Mouse (Mus musculus) kidney, adult 2 months (tissue): ENCODE measurements around the gene Flt3l. TPM values are rescaled to one million over a fixed set of nuclear protein-coding genes. Genes with fewer than 3 reads are reported as not detected.

ENCODE experiments used
- DNase-seq: peaks from one replicate; pipeline ENCODE4 v3.0.0; 2021
- H3K27ac ChIP-seq: fragments of 200-500 bp; 2 replicates; pipeline ENCODE4 v1.5.1; 2012; ENCODE audit warnings: low read depth, low read length, control low read depth, inconsistent platforms; ENCODE audit not compliant: insufficient read depth
- H3K27me3 ChIP-seq: fragments of 200-500 bp; replicated peaks from 2 replicates; pipeline ENCODE4 v1.6.1; 2012; ENCODE audit warnings: mild to moderate bottlenecking, moderate library complexity, low read length, inconsistent platforms; ENCODE audit not compliant: control insufficient read depth, insufficient read depth
- H3K36me3 ChIP-seq: fragments of 200-500 bp; 2 replicates; pipeline ENCODE4 v1.6.1; 2012; ENCODE audit warnings: mild to moderate bottlenecking, moderate library complexity, low read length, inconsistent platforms; ENCODE audit not compliant: control insufficient read depth, insufficient read depth
- H3K4me1 ChIP-seq: fragments of 200-500 bp; 2 replicates; pipeline ENCODE4 v1.6.1; 2011; ENCODE audit warnings: low read length; ENCODE audit not compliant: control insufficient read depth, insufficient read depth
- H3K4me3 ChIP-seq: fragments of 200-500 bp; 2 replicates; pipeline ENCODE4 v1.5.1; 2011; ENCODE audit warnings: mild to moderate bottlenecking, low read depth, low read length, control low read depth; ENCODE audit not compliant: insufficient read depth
- CTCF ChIP-seq: fragments of 200-500 bp; conservative IDR thresholded peaks from 2 replicates; pipeline ENCODE4 v1.5.1; 2011; ENCODE audit warnings: low read depth, mild to moderate bottlenecking, control low read depth, low read length, moderate library complexity, mixed read lengths; ENCODE audit not compliant: insufficient read depth, insufficient read length
- POLR2A ChIP-seq: fragments of 200-500 bp; IDR thresholded peaks from one replicate; pipeline ENCODE4 v1.6.1; 2011; ENCODE audit warnings: low read depth, low read length, control low read depth
- WGBS: fragments of 180-500 bp; shearing (Covaris S2); methylation state at CpG from one replicate; pipeline ENCODE4 v1.1.7; 2018; 5-methylcytosine and 5-hydroxymethylcytosine counted together
- polyA plus RNA-seq: library from polyadenylated mRNA; depleted of rRNA; stranded (reverse); fragments of >200 nt; gene quantifications from 2 replicates; pipeline ENCODE4 v1.2.3, GENCODE M21; 2012

Gene Flt3l
- polyA plus RNA-seq, 1 experiment, result 37.7 TPM

GRCm38 (mm10) chr7:45169495-45169894 is 33.3 kb upstream of the Flt3l start:
- 91% methylated on average over 3 of the region's 3 CpGs for WGBS
- DNase-seq, result no peak
- no peaks in the 10 kb centered on the region for H3K4me1 ChIP-seq
- no peak overlapping the region for H3K4me3 ChIP-seq
- TF ChIP-seq POLR2A, result no peak
- TF ChIP-seq CTCF, result no peak
- peaks cover 2% of the 10 kb centered on the region for H3K27me3 ChIP-seq
- no peak overlapping the region for H3K27ac ChIP-seq
- no peaks in the 10 kb centered on the region for H3K36me3 ChIP-seq

- TF ChIP-seq CTCF (no peak), POLR2A (no peak)
- Histone ChIP-seq H3K36me3 (no peaks in the 10 kb centered on the region), H3K4me1 (no peaks in the 10 kb centered on the region), H3K27ac (no peak overlapping the region), H3K27me3 (peaks cover 2% of the 10 kb centered on the region), H3K4me3 (no peak overlapping the region)
- WGBS, result 6% methylated on average over 24 of the region's 24 CpGs
- DNase-seq, result no peak
Measured at GRCm38 (mm10) chr7:45168656-45169055, 32.4 kb upstream of the Flt3l start.

- Histone ChIP-seq H3K27me3 (peaks cover 2% of the 10 kb centered on the region), H3K4me1 (no peaks in the 10 kb centered on the region), H3K27ac (no peak overlapping the region), H3K4me3 (no peak overlapping the region), H3K36me3 (no peaks in the 10 kb centered on the region)
- TF ChIP-seq CTCF (no peak), POLR2A (no peak)
- no peak for DNase-seq
- WGBS, result 5% methylated on average over 19 of the region's 19 CpGs
Measured at GRCm38 (mm10) chr7:45167761-45168445, 31.7 kb upstream of the Flt3l start.

- H3K4me1 ChIP-seq, result no peaks in the 10 kb centered on the region
- 31% methylated on average over 10 of the region's 10 CpGs for WGBS
- H3K36me3 ChIP-seq, result no peaks in the 10 kb centered on the region
- H3K27ac ChIP-seq, result no peak overlapping the region
- H3K4me3 ChIP-seq, result no peak overlapping the region
- peaks cover 2% of the 10 kb centered on the region for H3K27me3 ChIP-seq
- no peak for DNase-seq
- TF ChIP-seq CTCF (no peak), POLR2A (no peak)
Measured at GRCm38 (mm10) chr7:45166950-45167401, 30.7 kb upstream of the Flt3l start.

DNA sequence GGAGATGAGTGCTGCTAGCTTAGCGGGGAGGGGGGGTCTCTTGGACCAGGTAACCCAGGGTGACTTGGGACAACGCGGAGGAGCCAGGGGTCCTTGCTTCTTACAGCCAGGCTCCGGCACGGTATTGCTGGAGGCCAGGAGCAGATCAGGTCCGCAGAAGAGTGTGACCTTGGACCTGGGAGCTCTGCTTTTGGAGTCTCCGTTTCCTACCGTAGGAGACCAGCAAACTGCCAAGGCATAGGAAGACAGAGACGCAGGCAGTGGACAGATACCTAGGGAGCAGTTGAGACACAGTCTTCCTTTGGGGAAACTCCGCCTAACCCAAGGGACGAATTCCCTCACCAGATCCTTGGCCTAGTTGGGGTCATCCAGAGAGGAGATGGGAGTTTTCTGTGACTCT is 29.5 kb upstream of the Flt3l start:
- Histone ChIP-seq H3K27me3 (peaks cover 2% of the 10 kb centered on the region), H3K27ac (no peak overlapping the region), H3K4me3 (no peak overlapping the region), H3K36me3 (no peaks in the 10 kb centered on the region), H3K4me1 (no peaks in the 10 kb centered on the region; the same call in 1 of the 2 replicates)
- TF ChIP-seq CTCF, result no peak
- 68% methylated on average over 11 of the region's 11 CpGs for WGBS
- no peak for DNase-seq

- TF ChIP-seq POLR2A (no peak), CTCF (no peak)
- DNase-seq, result no peak
- 74% methylated on average over 5 of the region's 5 CpGs for WGBS
- Histone ChIP-seq H3K27ac (no peak overlapping the region), H3K4me1 (no peaks in the 10 kb centered on the region; the same call in 1 of the 2 replicates), H3K4me3 (no peak overlapping the region), H3K27me3 (peaks cover 2% of the 10 kb centered on the region), H3K36me3 (no peaks in the 10 kb centered on the region)
Measured at GRCm38 (mm10) chr7:45164833-45165232, 28.6 kb upstream of the Flt3l start.

DNA sequence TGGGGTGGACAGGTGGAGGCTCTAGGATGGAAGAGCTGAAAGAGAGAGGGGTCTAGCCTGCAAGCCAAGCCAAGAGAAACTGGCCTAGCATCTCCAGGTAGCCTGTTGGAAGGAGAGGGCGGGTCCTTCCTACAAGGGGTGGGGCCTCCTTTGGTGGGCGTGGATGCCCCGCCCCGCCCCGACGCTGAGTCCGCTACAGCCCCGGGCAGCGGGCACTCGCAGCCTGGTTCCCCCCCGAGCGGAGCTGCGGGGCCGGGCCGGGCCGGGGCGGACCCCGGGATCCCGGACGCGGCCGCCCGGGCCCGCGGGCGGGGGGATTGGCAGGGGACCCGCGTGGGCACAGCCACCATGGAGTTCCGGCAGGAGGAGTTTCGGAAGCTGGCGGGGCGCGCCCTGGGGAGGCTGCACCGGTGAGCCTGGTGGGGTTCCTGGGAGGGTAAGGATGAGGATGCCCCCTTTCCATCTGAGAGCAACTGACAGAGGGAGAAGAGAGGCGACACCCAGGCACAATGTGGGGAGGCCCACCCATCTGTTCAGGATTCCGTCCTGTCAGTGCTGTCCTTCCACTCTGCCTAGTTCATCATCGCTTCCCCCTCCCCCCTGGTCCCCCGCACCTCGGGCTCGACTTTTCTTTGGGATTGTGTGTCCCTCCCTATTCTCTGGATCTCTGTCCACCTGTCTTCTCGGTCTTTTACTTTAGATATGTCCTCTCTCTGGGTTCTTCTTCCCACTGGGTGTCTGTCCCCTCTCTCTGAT is 27.7 kb upstream of the Flt3l start, which contains the start of gene Slc17a7:
Slc17a7 (plus strand) TSS at position 215 of the 756 bp plus-strand sequence.
- TF ChIP-seq POLR2A (no peak), CTCF (no peak)
- H3K27me3 ChIP-seq, result peaks cover 2% of the 10 kb centered on the region
- no peaks in the 10 kb centered on the region for H3K36me3 ChIP-seq
- peak; percentile 44 for DNase-seq
- WGBS, result 5% methylated on average over 40 of the region's 41 CpGs
- no peaks in the 10 kb centered on the region; the same call in 1 of the 2 replicates for H3K4me1 ChIP-seq
- no peak within 1 kb of the TSS for H3K27ac ChIP-seq
- 0 out of 2 replicates have a peak within 1 kb of the TSS, but pooled peaks have one; percentile 4 for H3K4me3 ChIP-seq
